Mouse (Mus musculus): Measurements from ENCODE around the gene Senp1.
A peak's percentile ranks its signal among the peaks of the same experiment; 100 is the strongest.

Gene Senp1

DNA sequence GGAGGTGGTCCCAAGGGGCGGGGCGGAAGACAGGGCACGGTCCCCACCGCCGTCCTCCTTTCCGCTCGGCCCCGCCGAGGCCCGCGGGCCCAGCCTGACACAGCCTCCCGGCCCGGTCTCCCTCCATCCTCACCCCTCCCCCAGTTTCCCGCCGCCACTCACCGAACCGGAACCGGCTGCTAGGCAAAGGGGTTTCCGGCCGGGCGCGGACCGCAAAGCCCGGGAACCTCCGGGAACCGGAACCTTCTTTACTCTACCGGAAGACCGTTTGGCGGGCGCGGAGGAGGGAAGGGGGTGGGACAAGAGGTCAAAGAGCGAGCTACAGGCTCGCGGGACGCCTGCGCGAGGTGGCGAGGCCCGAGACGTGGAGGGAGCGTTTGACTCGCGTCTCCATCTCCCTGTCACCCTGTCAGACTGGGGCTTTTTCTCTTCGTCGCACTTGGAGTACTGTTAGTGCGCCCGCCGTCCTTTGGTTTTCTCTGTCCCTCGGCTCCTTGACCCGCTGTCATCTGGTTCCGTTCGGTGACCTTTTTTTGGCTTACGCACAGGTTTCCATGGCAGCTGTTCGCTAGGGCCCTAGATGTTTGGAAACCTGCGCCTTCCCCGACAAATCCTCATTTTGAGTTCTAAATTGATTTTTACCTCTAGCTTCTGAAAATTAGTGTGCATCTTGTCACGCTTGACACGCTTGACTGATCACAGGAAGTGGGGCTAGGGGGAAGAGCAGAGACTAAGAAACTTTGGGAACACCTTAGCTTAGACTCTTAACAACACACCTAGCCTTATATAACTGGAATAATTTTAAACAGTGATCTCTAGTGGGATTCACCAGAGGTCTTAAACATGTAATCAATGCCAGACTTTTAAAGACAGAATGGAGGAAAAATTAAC is at the start of gene Senp1:
Senp1 (minus strand) TSS at position 624 of the 891 bp plus-strand sequence.
- DNase-seq (ENCODE audit: extremely low spot score), result peak; percentile 93

DNA sequence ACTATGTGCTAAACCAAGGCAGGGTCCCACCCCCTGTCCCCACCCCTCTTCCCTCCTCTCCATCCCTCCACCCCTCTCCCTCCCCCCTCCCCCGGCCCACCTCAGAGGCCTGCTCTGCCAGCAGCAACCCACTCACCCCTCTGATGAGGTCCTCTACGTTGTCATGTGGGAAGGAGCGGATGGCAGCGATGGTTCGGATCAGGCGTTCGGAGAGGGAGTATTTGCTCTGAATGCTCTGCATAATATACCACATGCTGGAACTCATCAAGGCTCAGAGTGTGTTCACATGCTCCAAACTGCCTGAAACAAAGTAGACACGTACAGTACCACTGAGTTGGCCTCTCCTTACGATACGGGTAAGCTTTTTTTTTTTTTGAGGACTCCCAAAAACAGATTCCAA is 49.0 kb upstream of the Senp1 start:
- no peak for DNase-seq (ENCODE audit: extremely low spot score)

DNA sequence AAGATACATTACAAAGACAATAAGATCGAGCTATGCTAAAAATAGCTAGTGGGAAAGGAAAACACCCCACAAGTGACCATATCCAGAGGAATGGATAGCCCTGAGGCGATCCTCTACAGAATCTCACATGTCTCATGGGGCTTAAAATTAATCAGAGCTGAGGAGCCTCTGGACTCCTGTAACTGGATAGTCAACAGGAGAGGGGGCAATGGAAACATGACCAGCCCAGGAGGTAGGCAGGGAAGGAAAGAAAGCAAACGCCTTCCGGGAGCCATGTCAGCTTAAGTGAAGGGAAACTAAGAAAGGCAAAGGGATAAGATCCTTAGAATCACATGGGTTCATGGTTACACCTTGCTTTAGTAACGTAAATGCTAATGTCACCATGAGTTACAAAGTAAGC is 47.3 kb upstream of the Senp1 start:
- DNase-seq (ENCODE audit: extremely low spot score), result no peak

DNA sequence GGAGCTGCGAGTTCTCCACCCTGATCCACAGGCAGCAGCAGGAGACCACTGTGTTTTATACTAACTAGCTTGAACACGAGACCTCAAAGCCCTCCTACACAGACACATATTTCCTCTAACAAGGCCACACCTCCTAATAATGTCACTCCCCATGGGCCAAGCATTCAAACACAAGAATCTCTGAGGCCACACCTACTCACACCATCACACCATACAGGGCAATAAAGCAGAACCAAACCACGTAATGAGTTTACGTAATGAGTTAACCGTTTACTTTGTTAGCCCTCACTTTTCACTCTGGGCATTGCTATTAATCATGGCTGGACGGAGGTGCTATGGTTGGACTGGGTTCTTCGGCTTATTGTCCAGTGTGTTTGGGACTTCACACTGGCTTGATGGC is 46.2 kb upstream of the Senp1 start:
- DNase-seq (ENCODE audit: extremely low spot score), result no peak

DNA sequence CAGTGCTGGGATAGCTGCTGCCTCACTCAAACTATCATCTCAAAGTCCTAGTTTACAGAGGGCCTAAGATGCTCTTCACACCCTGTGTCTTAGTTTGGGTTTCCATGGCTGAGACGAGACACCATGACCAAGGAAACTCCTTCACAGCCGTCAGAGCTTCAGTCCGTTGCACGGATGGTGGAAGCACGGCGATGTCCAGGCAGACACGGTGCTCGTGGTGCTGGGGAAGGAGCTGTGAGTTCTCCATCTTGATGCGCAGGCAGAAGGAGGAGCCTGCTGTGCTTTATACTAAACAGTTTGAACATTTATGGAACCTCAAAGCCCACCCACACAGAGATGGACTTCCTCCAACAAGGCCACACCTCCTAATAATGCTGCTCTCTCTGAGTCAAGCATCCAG is 43.3 kb upstream of the Senp1 start:
- DNase-seq (ENCODE audit: extremely low spot score), result no peak

DNA sequence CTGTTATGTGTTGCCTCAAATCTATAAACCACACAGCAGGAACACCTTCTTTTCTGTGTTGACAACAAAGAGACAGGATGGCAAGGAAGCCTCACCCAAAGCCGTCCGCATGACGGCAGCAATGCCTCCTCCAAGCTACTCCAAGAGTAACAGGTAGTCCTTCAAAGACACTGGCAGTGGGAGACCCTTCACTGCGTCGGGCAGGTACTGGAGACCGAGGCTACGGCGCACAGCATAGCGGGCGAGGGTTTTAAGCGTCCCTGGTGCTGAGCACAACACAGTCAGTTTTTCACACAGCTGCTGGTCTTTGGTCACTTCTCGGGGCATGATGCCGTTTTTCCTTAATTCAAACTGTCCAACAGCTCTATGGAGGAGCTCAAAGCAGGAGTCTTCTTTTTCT is 42.1 kb upstream of the Senp1 start:
- no peak for DNase-seq (ENCODE audit: extremely low spot score)

DNA sequence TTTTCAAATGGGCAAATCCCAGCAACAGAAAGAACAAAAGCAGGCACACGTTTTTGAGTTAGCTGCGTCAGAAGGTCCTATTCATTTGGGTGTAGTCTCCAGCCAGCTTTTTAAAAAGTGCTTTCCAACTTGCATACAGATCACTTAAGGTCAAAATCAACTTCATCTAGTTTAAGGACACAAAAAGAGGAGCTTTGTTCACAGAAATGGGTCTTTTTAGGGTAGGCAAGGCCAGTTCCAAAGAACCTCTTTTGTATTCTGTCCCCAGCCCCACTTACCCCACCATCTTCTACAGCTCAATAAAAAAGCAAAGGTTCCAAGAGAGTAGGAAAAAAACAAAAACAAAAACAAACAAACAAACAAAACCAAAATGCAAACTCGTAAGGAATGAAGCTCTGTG is 41.1 kb upstream of the Senp1 start:
- DNase-seq (ENCODE audit: extremely low spot score), result no peak

DNA sequence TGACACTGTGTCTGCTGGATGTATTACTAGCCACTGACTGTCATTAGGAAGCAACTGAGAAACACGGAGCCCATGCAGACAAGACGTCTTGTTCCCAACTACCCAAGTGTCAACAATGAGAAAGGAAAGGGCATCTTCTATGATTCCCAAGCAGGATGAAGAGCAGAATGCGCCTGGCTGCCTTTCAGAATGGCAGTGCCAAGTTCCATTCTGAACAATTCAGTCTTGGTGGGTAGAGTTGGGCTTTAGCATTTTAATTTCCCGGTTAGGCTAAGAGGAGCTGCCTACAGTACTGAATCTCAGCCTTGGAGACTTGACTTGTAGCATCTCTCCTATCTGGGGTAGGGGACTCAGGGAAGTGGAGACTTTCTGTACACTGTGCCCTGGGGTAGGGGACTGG is 40.5 kb upstream of the Senp1 start:
- DNase-seq (ENCODE audit: extremely low spot score), result no peak

DNA sequence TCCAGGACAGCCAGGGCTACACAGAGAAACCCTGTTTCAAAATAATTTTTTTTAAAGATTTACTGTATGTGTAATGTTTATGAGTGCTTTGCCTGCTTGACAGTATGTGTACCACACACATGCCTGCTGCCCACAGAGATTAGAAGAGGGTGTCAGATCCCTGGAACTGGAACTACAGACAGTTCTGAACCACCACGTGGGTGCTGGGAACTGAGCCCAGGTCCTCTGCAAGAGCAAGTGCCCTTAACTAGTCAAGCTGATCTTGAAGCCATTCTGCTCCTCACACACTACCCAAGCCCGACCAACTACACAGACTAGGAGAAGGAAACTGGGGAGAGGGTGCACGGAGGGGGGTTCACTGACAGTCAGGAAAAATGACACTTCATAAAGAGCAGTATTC is 39.9 kb upstream of the Senp1 start:
- no peak for DNase-seq (ENCODE audit: extremely low spot score)

DNA sequence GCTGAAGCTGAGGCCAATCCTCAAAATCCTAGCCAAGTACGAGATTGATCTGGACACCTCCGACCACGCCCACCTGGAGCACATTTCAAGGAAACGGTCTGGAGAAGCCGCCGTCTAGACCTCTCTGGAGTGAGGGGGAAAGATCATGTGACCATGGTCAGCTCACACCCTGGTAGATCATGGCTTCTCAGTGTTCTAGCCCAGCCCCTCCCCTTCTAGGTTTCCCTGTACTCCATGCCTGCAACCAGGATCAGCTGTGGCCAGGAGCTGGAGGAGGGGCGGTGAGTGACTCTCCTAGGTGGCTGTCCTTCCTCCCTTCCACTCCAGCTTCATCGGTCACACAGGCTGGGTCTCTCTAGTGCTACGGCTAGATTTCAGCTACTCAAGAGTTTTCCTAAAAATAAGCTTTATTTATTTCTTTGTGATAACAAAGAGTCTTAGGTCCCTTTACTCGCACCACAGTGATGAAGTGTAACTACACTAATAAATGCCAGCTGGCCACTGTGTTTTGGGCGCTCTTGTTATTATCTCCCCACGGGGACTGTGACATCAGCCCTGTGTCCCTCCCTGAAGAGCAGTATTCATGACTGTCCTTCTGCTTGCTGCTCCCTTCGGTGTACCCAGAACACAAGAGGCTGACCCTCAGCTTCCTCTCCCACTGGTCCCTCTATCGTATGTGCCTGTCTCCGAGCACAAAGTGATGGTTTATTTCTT is 38.6 kb upstream of the Senp1 start:
- no peak for DNase-seq (ENCODE audit: extremely low spot score)

DNA sequence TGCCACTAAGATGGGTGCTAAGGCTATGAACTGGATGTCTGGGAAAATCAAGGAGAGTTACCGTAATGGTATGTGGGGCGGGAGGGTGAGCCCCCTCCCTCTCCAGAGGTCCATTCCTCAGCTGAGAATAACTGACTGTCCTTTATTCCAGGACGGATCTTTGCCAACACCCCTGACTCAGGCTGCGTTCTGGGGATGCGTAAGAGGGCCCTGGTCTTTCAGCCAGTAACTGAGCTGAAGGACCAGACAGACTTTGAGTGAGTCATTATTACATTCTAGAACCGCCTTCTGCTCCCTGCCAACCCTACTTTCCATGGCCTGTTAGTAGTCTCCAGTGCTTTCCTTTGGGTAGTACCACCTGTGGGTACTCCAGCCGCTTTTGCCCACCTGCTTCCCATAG is 37.9 kb upstream of the Senp1 start:
- DNase-seq (ENCODE audit: extremely low spot score), result no peak

DNA sequence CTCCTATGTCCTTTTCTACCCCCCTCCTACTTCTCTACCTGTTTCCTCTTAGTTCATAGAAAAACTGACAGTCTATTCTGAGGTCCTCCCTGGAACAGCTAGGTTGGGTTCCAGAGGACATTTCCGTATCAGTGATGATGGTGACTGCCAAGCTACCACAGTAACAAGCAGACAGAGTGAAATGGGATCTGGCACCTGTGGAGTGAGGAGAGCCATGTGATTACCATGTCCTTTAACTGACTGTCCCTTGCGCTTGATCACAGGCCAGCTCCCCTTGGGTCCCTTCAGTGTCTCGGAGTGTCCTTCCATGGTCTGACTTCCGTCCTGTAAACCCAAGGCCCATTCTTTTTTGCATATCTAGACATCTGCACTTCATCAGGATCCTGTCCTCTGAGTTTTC is 37.5 kb upstream of the Senp1 start:
- DNase-seq (ENCODE audit: extremely low spot score), result no peak

DNA sequence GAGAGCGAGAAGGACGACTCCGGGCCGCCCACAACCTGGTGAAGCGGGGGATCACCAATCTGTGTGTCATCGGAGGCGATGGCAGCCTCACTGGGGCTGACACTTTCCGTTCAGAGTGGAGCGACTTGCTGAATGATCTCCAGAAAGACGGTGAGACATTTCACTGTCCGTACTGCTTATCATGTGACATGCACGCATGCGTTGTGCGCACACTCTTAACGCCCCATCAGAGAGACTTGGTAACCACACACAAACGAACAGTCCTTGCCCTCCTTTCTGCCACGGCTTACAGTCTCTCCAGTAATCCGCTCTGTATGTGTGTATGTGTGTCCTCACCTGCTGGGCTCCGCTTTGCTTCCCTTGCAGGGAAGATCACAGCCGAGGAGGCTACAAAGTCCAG is 27.3 kb upstream of the Senp1 start:
- DNase-seq (ENCODE audit: extremely low spot score), result no peak

DNA sequence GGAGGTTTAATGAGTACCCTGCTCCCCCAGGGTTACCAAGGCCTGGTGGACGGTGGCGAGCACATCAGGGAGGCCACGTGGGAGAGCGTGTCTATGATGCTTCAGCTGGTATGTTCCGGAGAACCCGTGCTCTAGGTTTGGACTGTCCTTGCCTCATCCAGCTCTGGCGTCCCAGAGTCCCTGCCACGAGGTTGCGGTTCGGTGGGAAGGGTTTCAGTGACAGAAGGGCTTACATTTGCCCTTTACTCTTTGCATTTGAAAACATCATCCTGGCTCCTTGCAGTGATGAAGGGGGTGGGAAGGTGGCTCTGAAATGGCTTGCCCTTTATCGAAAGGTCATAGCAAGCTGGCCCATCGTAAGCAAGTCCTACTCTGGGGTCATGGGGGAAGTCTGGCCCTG is 25.8 kb upstream of the Senp1 start:
- DNase-seq (ENCODE audit: extremely low spot score), result no peak

DNA sequence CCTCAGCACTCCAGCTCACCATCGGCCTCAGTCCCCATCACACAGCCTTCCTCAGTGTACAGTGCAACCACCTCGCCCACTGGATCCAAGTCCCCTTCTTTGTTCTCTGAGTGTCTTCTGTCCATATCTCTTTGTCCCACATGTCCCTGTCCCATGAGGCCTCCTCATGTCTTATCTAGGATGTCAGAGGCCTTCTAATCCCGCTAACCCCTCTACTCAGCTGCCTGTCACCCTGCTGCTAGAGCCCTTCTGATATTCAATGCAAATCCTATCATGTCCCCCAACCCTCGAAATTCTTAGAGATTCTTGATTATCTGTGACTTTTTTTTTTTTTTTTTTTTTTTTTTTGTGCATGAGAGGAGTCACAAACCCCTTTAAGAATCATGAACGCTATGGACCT is 22.7 kb upstream of the Senp1 start:
- no peak for DNase-seq (ENCODE audit: extremely low spot score)

DNA sequence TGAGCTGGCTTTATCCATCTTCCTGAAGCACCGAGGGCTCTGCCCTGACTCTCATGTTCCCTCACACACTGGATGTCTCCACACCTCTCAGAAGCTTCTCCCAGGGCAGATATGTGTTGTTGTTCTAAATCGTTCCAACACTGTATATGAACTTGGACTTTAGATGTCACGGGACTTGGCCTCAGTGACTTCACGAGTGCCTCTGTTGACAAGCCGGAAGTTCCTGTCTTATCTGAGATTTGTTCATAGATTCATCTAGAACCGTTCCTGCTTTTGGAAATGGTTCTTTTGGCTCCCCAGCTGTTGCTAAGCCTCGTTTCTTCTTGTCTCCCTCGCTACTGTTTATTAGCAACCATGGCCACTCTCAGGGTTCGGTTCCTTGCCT is 22.2 kb upstream of the Senp1 start:
- DNase-seq (ENCODE audit: extremely low spot score), result no peak

DNA sequence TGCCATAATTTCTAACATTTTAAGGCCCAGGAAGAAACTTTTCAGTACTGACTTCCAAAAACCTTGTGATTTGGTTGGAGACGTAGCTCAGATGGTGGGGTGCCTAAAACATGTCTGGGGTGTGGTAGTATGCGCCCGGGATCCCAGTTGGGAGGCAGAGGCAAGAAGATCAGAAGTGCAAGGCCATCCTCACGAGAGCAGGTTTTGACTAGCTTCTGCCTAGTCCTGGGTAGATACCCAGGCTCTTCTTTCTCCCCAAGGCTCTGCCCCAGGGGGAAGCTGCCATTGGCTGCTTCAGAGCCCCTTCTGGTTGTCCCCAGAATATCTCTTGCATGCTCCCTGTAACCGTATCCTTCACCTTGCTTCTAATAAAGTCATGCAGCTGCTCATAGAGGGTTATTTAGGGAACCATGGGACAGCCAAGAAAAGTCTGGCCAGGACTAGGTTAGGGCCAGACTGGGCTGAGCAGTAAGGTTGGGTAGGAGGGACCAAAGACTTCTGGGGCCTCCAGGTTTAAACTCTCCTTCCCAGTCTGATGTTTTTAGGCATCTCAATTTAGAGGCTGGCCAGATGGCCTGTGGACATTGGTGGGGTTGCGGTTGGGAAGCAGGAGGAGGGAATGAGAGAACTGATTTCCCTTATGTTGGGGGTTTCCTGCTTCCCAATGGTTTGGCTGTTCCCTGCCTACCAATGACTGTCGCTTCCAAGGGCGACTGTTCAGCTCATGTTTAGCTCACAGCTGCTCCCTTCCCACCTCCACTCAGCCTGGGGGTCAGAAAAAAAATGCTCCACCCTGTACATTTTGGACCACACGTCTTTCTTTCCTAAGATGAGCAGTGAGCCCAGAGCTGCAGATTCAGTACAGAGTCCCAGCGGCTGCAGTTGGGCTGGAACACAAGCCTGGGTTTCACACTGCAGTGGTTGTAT is 21.6 kb upstream of the Senp1 start:
- no peak for DNase-seq (ENCODE audit: extremely low spot score)

DNA sequence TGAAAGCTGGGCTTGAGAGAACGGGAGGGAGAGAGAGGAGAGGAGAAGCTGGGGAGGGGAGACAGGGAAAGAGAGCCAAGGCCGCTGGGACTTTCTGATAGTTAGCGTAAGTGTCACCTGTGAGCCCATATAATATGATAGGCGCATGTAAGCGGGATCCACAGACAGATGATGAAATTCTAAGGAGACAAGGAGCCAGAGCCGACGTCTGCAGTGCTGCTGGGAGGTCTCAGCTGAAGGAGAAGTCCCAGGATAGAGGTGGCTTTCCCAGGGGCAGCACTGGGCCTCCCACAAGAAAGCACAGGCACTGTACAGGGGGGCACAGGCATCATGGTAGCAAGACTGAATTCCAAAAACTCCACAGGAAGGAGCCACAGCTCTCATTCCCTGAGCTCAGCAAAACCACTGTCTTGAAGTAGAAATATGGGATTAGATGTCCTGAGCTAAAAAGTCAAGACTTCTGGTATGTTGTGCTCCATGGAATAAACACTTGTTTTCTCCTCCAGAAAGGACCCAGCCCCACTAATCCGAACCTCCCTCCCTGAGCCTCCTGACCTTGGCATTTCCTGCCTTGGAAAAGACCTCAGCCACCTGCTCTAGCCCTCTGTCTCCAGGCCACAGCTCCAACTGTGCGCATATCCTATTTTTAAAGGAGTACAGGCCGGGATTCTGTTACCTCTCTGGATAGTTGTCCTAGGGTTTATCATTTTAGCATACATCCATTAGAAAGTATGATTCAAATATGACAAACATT is 20.7 kb upstream of the Senp1 start:
- DNase-seq (ENCODE audit: extremely low spot score), result no peak

DNA sequence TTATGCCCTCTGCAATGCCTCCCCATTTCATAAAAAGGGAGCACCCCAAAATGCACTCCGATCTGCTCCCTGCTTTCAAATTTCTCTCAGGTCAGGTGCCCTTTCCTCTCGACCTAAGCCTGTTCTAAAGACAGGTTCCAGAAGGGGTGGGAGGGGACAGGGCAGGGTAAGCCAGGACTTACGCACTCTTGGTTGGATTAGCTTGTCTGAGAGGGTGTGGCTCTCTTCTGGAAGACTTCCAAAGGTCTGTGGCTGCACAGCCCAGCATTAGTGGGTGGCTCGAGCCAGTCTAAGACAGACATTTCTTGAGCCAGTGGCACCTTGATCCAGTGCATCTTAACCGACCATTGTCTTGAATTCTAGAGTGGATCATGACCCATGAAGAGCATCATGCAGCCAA is 18.2 kb upstream of the Senp1 start:
- no peak for DNase-seq (ENCODE audit: extremely low spot score)

DNA sequence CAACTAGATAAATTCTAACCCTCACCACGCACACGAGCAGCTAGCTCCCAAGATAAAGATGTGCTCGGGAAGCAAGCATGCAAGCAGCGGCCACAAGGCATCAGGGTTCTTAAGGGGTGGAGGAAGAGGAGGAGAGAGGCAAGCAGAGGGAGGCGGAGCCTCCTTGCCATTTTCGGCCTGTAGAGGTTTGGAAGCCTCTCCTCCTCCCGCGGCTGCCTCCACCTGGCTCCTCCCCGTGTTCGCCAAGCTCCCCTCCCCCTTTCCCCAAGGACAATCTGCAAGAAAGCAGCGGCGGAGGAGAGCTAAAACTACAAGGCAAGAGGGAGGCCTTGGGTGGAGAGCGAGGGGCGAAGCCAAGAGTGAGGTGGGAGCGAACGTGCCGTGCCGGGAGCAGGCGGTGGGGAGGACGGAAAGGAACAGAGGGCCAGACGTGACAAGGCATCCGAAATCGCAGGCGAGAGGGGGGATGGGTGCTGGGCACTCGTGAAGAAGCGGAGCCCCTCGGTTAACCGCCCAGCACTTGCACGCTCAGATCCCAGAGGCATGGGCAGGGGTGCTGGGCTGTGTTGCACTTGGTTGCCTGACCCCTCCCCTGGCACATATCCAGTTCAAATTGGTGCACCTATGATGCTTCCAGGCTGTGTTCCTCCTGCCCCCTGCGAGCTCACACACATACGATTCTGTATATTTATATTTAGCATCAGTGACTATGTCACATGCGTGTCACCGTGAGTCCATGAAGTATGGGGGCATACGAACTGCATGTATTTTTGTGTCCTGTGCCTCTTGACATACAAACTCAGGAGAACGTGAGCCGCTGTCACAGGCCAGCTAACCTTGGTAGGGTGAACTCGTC is 15.0 kb upstream of the Senp1 start:
- peak; percentile 89 for DNase-seq (ENCODE audit: extremely low spot score)

Data from embryo, embryonic 9.5 days (tissue).